Mouse (Mus musculus): ENCODE measurements around the gene Dclk2.

DNA sequence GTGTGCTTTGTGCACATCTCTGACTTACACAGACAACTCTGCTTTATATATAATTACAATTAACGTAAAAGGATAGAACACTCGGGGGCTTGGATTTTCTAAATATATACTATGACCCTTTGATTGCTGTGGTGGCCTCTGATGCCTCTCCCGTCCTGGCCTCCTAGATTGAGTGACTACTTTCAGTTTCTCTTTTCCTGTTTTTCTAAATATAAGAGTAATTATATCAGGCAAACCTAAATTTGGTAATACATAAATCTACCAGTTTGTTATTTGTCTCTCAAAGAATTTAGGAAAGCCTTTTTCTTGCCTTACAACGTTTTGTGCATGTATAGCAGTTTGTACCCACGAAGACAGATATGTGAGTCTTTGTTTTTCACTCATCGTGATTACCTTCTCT lies 161.9 kb downstream of the Dclk2 start:
- TF ChIP-seq CTCF (IDR thresholded peaks at IDR 0.05; ENCODE audit: extremely low read depth, insufficient read depth, low read length) (no peak), POLR2A (IDR thresholded peaks at IDR 0.05; ENCODE audit: extremely low read depth, insufficient read depth, low read length) (no peak)

Measured in cortical plate, adult 2 months (tissue).